Comparison of ENCODE assay signal across 8 mouse cellular contexts in genomic region chr4:49521346-49521745, GRCm38 (mm10). TPM values are rescaled to one million over a fixed set of nuclear protein-coding genes. Genes with fewer than 3 reads are reported as not detected.
DNase-seq lines count a peak whose midpoint lies in the region; ATAC-seq and TF ChIP-seq lines count a peak whose summit lies in the region.

No protein-coding gene starts in this region.

- peaks cover 45% of the 10 kb centered on the region for H3K79me2 ChIP-seq in myocyte (ENCODE audit: control insufficient read depth, insufficient read depth)

- DNase-seq in layer of hippocampus, adult 2 months (ENCODE audit: low spot score in 2 of 2), result no peak
- no peak for DNase-seq in layer of hippocampus, adult 8-10 months (ENCODE audit: low spot score in 2 of 2)
- peak; percentile 53 for DNase-seq in embryo, embryonic 10.5 days (ENCODE audit: low spot score)
- DNase-seq in frontal cortex, postnatal 14 days (ENCODE audit: low spot score in 2 of 2), result no peak
- no peak for DNase-seq in kidney, postnatal 14 days
- no peak for DNase-seq in adrenal gland, postnatal 10 days

- peak; percentile 70 for ATAC-seq in intestine, embryonic 15.5 days

- H3K36me3 ChIP-seq in intestine, embryonic 15.5 days, result no peaks in the 10 kb centered on the region
- H3K36me3 ChIP-seq in myocyte (ENCODE audit: control insufficient read depth, insufficient read depth), result peaks cover 14% of the 10 kb centered on the region

- peaks cover 8% of the 10 kb centered on the region for H3K4me1 ChIP-seq in intestine, embryonic 15.5 days (replicated peaks)

- peak overlapping the region; percentile 74 for H3K4me2 ChIP-seq in intestine, embryonic 15.5 days (replicated peaks)
- peak overlapping the region; percentile 92 for H3K4me2 ChIP-seq in myocyte (ENCODE audit: low read depth)

- H3K27ac ChIP-seq in layer of hippocampus, adult 2 months, result peak overlapping the region; percentile 85
- 0 out of 2 replicates have a peak overlapping the region, but pooled peaks have one; percentile 6 for H3K27ac ChIP-seq in intestine, embryonic 15.5 days

- no peak for TF ChIP-seq POLR2A in myocyte (IDR thresholded peaks at IDR 0.05; ENCODE audit: insufficient read length, low read depth)

- H3K9ac ChIP-seq in intestine, embryonic 15.5 days, result peak overlapping the region; percentile 67

- no peaks in the 10 kb centered on the region for H3K27me3 ChIP-seq in intestine, embryonic 15.5 days (replicated peaks)
- H3K27me3 ChIP-seq in myocyte (ENCODE audit: control insufficient read depth, insufficient read depth, insufficient read length), result no peaks in the 10 kb centered on the region

- H3K9me3 ChIP-seq in intestine, embryonic 15.5 days, result no peaks in the 10 kb centered on the region

- no peak; the same call in 1 of the 2 replicates for TF ChIP-seq CTCF in layer of hippocampus, adult 2 months (conservative IDR thresholded peaks at IDR 0.05)

- H3ac ChIP-seq in myocyte (ENCODE audit: control insufficient read depth, insufficient read length), result peak overlapping the region; percentile 25

- under 1% methylated on average over 17 of the region's 17 CpGs for WGBS in intestine, embryonic 15.5 days

- H3K4me3 ChIP-seq in layer of hippocampus, adult 2 months, result peak overlapping the region; percentile 94
- peak overlapping the region; percentile 66 for H3K4me3 ChIP-seq in intestine, embryonic 15.5 days (replicated peaks)
- peak overlapping the region; percentile 87 for H3K4me3 ChIP-seq in myocyte

TF ChIP-seq in myocyte, 11 proteins besides CTCF, POLR2A, EP300 and RAD21:
- no peak for TF ChIP-seq SRF (IDR thresholded peaks at IDR 0.05; ENCODE audit: control insufficient read depth, insufficient read length, low read depth)
- TF ChIP-seq POLR2AphosphoS2 (IDR thresholded peaks at IDR 0.05; ENCODE audit: insufficient read length, low read depth), result no peak
TF ChIP-seq in myocyte: peak in this region for 0.

RNA-seq across cellular contexts. Expression of gene Zfp189, which starts 0.4 kb away (rescaled TPM):
- total RNA-seq in layer of hippocampus, adult 2 months (2021), result 10 to 100 TPM; 29.1 to 36.6 TPM
- total RNA-seq in layer of hippocampus, adult 8-10 months (2022), result 10 to 100 TPM; 23.9 to 30.1 (median 28.7) TPM
- 4.8 and 5.7 TPM in 2 replicates for polyA plus RNA-seq in intestine, embryonic 15.5 days (2015; fragmentation: Nextera tagmentation; extraction: Ambion mirVana)
- polyA plus RNA-seq in myocyte (2012; fragmentation: generic; extraction: Trizol), result 1.4 TPM
- 1 to 10 TPM; 7.7 to 8.3 TPM for total RNA-seq in adrenal gland, postnatal 10 days (2021)

RNA-seq across cellular contexts. Expression of gene Mrpl50, which starts 0.5 kb away (rescaled TPM):
- 10 to 100 TPM; 31.9 to 33.3 TPM for total RNA-seq in layer of hippocampus, adult 2 months (2021)
- total RNA-seq in layer of hippocampus, adult 8-10 months (2022), result 10 to 100 TPM; 29.3 to 35.0 (median 32.1) TPM
- polyA plus RNA-seq in intestine, embryonic 15.5 days (2015; fragmentation: Nextera tagmentation; extraction: Ambion mirVana), result 91.6 and 106 TPM in 2 replicates
- 16.7 TPM for polyA plus RNA-seq in myocyte (2012; fragmentation: generic; extraction: Trizol)
- 10 to 100 TPM; 45.5 to 49.5 TPM for total RNA-seq in adrenal gland, postnatal 10 days (2021)

RNA-seq across cellular contexts. Expression of gene Baat, which starts 15.0 kb away (rescaled TPM):
- under 1 TPM in 1 of 2 experiments, not detected in 1; 0.36 TPM for total RNA-seq in layer of hippocampus, adult 2 months (2021)
- under 1 TPM; 0.20 to 0.54 (median 0.26) TPM for total RNA-seq in layer of hippocampus, adult 8-10 months (2022)
- 0.33 and 0.44 TPM in 2 replicates for polyA plus RNA-seq in intestine, embryonic 15.5 days (2015; fragmentation: Nextera tagmentation; extraction: Ambion mirVana)
- polyA plus RNA-seq in myocyte (2012; fragmentation: generic; extraction: Trizol), result not detected
- 1 to 10 TPM; 1.8 to 1.9 TPM for total RNA-seq in adrenal gland, postnatal 10 days (2021)

RNA-seq across cellular contexts. Expression of gene Aldob, which starts 28.0 kb away (rescaled TPM):
- 1 to 10 TPM; 1.7 to 3.5 TPM for total RNA-seq in layer of hippocampus, adult 2 months (2021)
- total RNA-seq in layer of hippocampus, adult 8-10 months (2022), result 1 to 10 TPM; 2.3 to 4.1 (median 2.6) TPM
- polyA plus RNA-seq in intestine, embryonic 15.5 days (2015; fragmentation: Nextera tagmentation; extraction: Ambion mirVana), result 330 and 349 TPM in 2 replicates
- not detected for polyA plus RNA-seq in myocyte (2012; fragmentation: generic; extraction: Trizol)
- total RNA-seq in adrenal gland, postnatal 10 days (2021), result 100 to 1,000 TPM; 171 to 692 TPM

RNA-seq across cellular contexts. Expression of gene Acnat1, which starts 47.6 kb away (rescaled TPM):
- total RNA-seq in layer of hippocampus, adult 2 months (2021), result not detected
- total RNA-seq in layer of hippocampus, adult 8-10 months (2022), result not detected
- 3.3 and 5.3 TPM in 2 replicates for polyA plus RNA-seq in intestine, embryonic 15.5 days (2015; fragmentation: Nextera tagmentation; extraction: Ambion mirVana)
- polyA plus RNA-seq in myocyte (2012; fragmentation: generic; extraction: Trizol), result not detected
- total RNA-seq in adrenal gland, postnatal 10 days (2021), result 10 to 100 TPM in 1 of 2 experiments, 1 to 10 TPM in 1; 9.1 to 12.4 TPM
